Mouse (Mus musculus) embryonic facial prominence, embryonic 15.5 days (tissue): Measurements from ENCODE around the gene Cd55. TPM values are rescaled to one million over a fixed set of nuclear protein-coding genes. Genes with fewer than 3 reads are reported as not detected.
"Not testable (repeated sequence)": the region's sequence is repeated elsewhere in the genome, so short reads cannot be mapped to it uniquely, and the experiment has no call there.

Source experiments
- ATAC-seq: fragments of 200-750 bp; cut with Nextera tagmentation; 2 replicates; pipeline ENCODE4 v1.8.0; 2017; ENCODE audit warnings: low read depth, moderate TSS enrichment; ENCODE audit not compliant: insufficient number of reproducible peaks, low FRiP score, low TSS enrichment
- H3K27ac ChIP-seq: fragments of 300-500 bp; sonication (generic); replicated peaks from 2 replicates; pipeline ENCODE4 v1.5.1; 2015; ENCODE audit warnings: mild to moderate bottlenecking, inconsistent platforms
- H3K27me3 ChIP-seq: fragments of 300-500 bp; sonication (generic); 2 replicates; pipeline ENCODE4 v1.6.1; 2015; ENCODE audit warnings: inconsistent platforms
- H3K36me3 ChIP-seq: fragments of 300-500 bp; sonication (generic); 2 replicates; pipeline ENCODE4 v1.6.1; 2015; ENCODE audit warnings: mild to moderate bottlenecking, inconsistent platforms
- H3K4me1 ChIP-seq: fragments of 300-500 bp; sonication (generic); 2 replicates; pipeline ENCODE4 v1.6.1; 2015; ENCODE audit warnings: inconsistent platforms
- H3K4me2 ChIP-seq: fragments of 300-500 bp; sonication (generic); replicated peaks from 2 replicates; pipeline ENCODE4 v1.6.1; 2015; ENCODE audit warnings: mild to moderate bottlenecking, inconsistent platforms
- H3K4me3 ChIP-seq: fragments of 300-500 bp; sonication (generic); replicated peaks from 2 replicates; pipeline ENCODE4 v1.5.1; 2015; ENCODE audit warnings: mild to moderate bottlenecking, inconsistent platforms
- H3K9ac ChIP-seq: fragments of 300-500 bp; sonication (generic); 2 replicates; pipeline ENCODE4 v1.6.1; 2015; ENCODE audit warnings: inconsistent platforms
- H3K9me3 ChIP-seq: fragments of 300-500 bp; sonication (generic); replicated peaks from 2 replicates; pipeline ENCODE4 v1.6.1; 2016; ENCODE audit warnings: inconsistent platforms
- WGBS: fragments of 180-500 bp; shearing (Covaris S2); methylation state at CpG from one replicate; pipeline ENCODE4 v1.1.7; 2015; 5-methylcytosine and 5-hydroxymethylcytosine counted together
- polyA plus RNA-seq: library from polyadenylated mRNA; unstranded; fragments of >200 nt; fragmentation: Nextera tagmentation; extraction: Ambion mirVana; gene quantifications from 2 replicates; pipeline ENCODE4 v1.2.1, GENCODE M21; 2015

Gene Cd55
- polyA plus RNA-seq, 1 experiment from 2014 or later: 22.7 TPM

GRCm38 (mm10) chr1:130422033-130422432 is 40.5 kb downstream of the Cd55 start:
- not testable (repeated sequence) for H3K9me3 ChIP-seq, H3K4me2 ChIP-seq, H3K4me1 ChIP-seq, H3K4me3 ChIP-seq, ATAC-seq, H3K27ac ChIP-seq, H3K27me3 ChIP-seq, H3K36me3 ChIP-seq, H3K9ac ChIP-seq
- no CpG with 5 or more reads among the region's 6 CpGs for WGBS

GRCm38 (mm10) chr1:130397109-130397508 is 65.4 kb downstream of the Cd55 start:
- not testable (repeated sequence) for H3K27me3 ChIP-seq, H3K9me3 ChIP-seq, H3K36me3 ChIP-seq, ATAC-seq, H3K9ac ChIP-seq, H3K4me3 ChIP-seq, H3K4me2 ChIP-seq, H3K27ac ChIP-seq, H3K4me1 ChIP-seq

Other genes with a start within 250 kb of the Cd55 start
- 0.49 and 1.1 TPM in 2 replicates for gene Cd55b, start 39.7 kb downstream of the Cd55 start, polyA plus RNA-seq
- not detected in 2 replicates for gene Zp3r, start 166.9 kb upstream of the Cd55 start, polyA plus RNA-seq
- not detected in 2 replicates for gene C4bp, start 198.9 kb upstream of the Cd55 start, polyA plus RNA-seq